Mouse (Mus musculus): Measurements from ENCODE around the gene Taar8c. TPM values are rescaled to one million over a fixed set of nuclear protein-coding genes. Genes with fewer than 3 reads are reported as not detected.
A peak's percentile ranks its signal among the peaks of the same experiment; 100 is the strongest.
"Not testable (repeated sequence)": the region's sequence is repeated elsewhere in the genome, so short reads cannot be mapped to it uniquely, and the experiment has no call there.

Taar8c gene
- polyA plus RNA-seq (2015; fragmentation: Nextera tagmentation; extraction: Ambion mirVana) = not detected in 2 replicates

- H3K9me3 ChIP-seq (ENCODE audit: control insufficient read depth, low read length); H3K4me2 ChIP-seq (replicated peaks; ENCODE audit: low read depth); DNase-seq (ENCODE audit: low spot score); H3K4me1 ChIP-seq (replicated peaks; ENCODE audit: control insufficient read depth, insufficient read depth); H3K27me3 ChIP-seq (ENCODE audit: control insufficient read depth, insufficient read depth, low read length); H3K27ac ChIP-seq (replicated peaks); ATAC-seq (ENCODE audit: low FRiP score, low TSS enrichment); H3K36me3 ChIP-seq (ENCODE audit: control insufficient read depth, insufficient read depth, low read length); H3K4me3 ChIP-seq (ENCODE audit: low read depth, low read length); H3K9ac ChIP-seq (ENCODE audit: low read length): not testable (repeated sequence)
- 81% methylated on average over 1 of the region's 3 CpGs for WGBS
These were observed at the start of gene Taar8c for GRCm38 (mm10) chr10:24101812-24102211. Taar8c (minus strand) TSS chr10:24101912.

- Histone ChIP-seq H3K36me3 (ENCODE audit: control insufficient read depth, insufficient read depth, low read length) (0 out of 2 replicates have a peak, but pooled peaks cover 2% of the 10 kb centered on the region), H3K4me1 (replicated peaks; ENCODE audit: control insufficient read depth, insufficient read depth) (no peaks in the 10 kb centered on the region), H3K27ac (replicated peaks) (no peak overlapping the region), H3K9ac (ENCODE audit: low read length) (peak overlapping the region; percentile 81; the same call in 1 of the 2 replicates), H3K9me3 (ENCODE audit: control insufficient read depth, low read length) (no peaks in the 10 kb centered on the region), H3K27me3 (ENCODE audit: control insufficient read depth, insufficient read depth, low read length) (no peaks in the 10 kb centered on the region), H3K4me3 (ENCODE audit: low read depth, low read length) (peak overlapping the region; percentile 93), H3K4me2 (replicated peaks; ENCODE audit: low read depth) (peak overlapping the region; percentile 66)
- DNase-seq (ENCODE audit: low spot score) = no peak
- TF ChIP-seq CTCF (IDR thresholded peaks at IDR 0.05; ENCODE audit: low read depth) = no peak
- no peak for TF ChIP-seq EP300 (optimal IDR thresholded peaks at IDR 0.05)
- 30% methylated on average over 7 of the region's 7 CpGs for WGBS
- no peak for ATAC-seq (ENCODE audit: low FRiP score, low TSS enrichment)
These were observed 48.4 kb upstream of the Taar8c start for GRCm38 (mm10) chr10:24150086-24150485.

- peak; percentile 95 for ATAC-seq (ENCODE audit: low FRiP score, low TSS enrichment)
- TF ChIP-seq EP300 (optimal IDR thresholded peaks at IDR 0.05) (no peak), CTCF (IDR thresholded peaks at IDR 0.05; ENCODE audit: low read depth) (no peak)
These were observed 47.5 kb upstream of the Taar8c start, which contains the start of gene Stx7 for GRCm38 (mm10) chr10:24149135-24149781. Stx7 (plus strand) TSS chr10:24149302.

GRCm38 (mm10) chr10:24142735-24143134 lies 41.0 kb upstream of the Taar8c start:
- WGBS = 68% methylated on average over 3 of the region's 3 CpGs
- Histone ChIP-seq H3K36me3 (ENCODE audit: control insufficient read depth, insufficient read depth, low read length) (no peaks in the 10 kb centered on the region), H3K9me3 (ENCODE audit: control insufficient read depth, low read length) (no peaks in the 10 kb centered on the region), H3K4me2 (replicated peaks; ENCODE audit: low read depth) (no peak overlapping the region), H3K4me3 (ENCODE audit: low read depth, low read length) (no peak overlapping the region), H3K27me3 (ENCODE audit: control insufficient read depth, insufficient read depth, low read length) (no peaks in the 10 kb centered on the region), H3K9ac (ENCODE audit: low read length) (no peak overlapping the region), H3K27ac (replicated peaks) (no peak overlapping the region), H3K4me1 (replicated peaks; ENCODE audit: control insufficient read depth, insufficient read depth) (no peaks in the 10 kb centered on the region)
- no peak for ATAC-seq (ENCODE audit: low FRiP score, low TSS enrichment)
- TF ChIP-seq CTCF (IDR thresholded peaks at IDR 0.05; ENCODE audit: low read depth) (no peak), EP300 (optimal IDR thresholded peaks at IDR 0.05) (no peak)
- DNase-seq (ENCODE audit: low spot score) = no peak

More at GRCm38 (mm10) chr10:24149135-24149781, 47.5 kb upstream of the Taar8c start, which contains the start of gene Stx7:
- H3K4me3 ChIP-seq (ENCODE audit: low read depth, low read length) = peak within 1 kb of the TSS; percentile 93
- H3K36me3 ChIP-seq (ENCODE audit: control insufficient read depth, insufficient read depth, low read length) = 0 out of 2 replicates have a peak, but pooled peaks cover 2% of the 10 kb centered on the region
- H3K4me1 ChIP-seq (replicated peaks; ENCODE audit: control insufficient read depth, insufficient read depth) = no peaks in the 10 kb centered on the region
- H3K4me2 ChIP-seq (replicated peaks; ENCODE audit: low read depth) = peak within 1 kb of the TSS; percentile 66
- under 1% methylated on average over 43 of the region's 45 CpGs for WGBS
- H3K27me3 ChIP-seq (ENCODE audit: control insufficient read depth, insufficient read depth, low read length) = no peaks in the 10 kb centered on the region
- peak within 1 kb of the TSS; percentile 83 for H3K27ac ChIP-seq (replicated peaks)
- peak within 1 kb of the TSS; percentile 81 for H3K9ac ChIP-seq (ENCODE audit: low read length)
- DNase-seq (ENCODE audit: low spot score) = peak; percentile 94
- no peaks in the 10 kb centered on the region for H3K9me3 ChIP-seq (ENCODE audit: control insufficient read depth, low read length)

GRCm38 (mm10) chr10:24138623-24139261 lies 37.0 kb upstream of the Taar8c start:
- Histone ChIP-seq H3K27ac (replicated peaks) (no peak overlapping the region), H3K27me3 (ENCODE audit: control insufficient read depth, insufficient read depth, low read length) (no peaks in the 10 kb centered on the region), H3K36me3 (ENCODE audit: control insufficient read depth, insufficient read depth, low read length) (no peaks in the 10 kb centered on the region), H3K4me1 (replicated peaks; ENCODE audit: control insufficient read depth, insufficient read depth) (no peaks in the 10 kb centered on the region), H3K4me2 (replicated peaks; ENCODE audit: low read depth) (no peak overlapping the region), H3K4me3 (ENCODE audit: low read depth, low read length) (no peak overlapping the region), H3K9me3 (ENCODE audit: control insufficient read depth, low read length) (no peaks in the 10 kb centered on the region), H3K9ac (ENCODE audit: low read length) (no peak overlapping the region)
- ATAC-seq (ENCODE audit: low FRiP score, low TSS enrichment) (no peak), DNase-seq (ENCODE audit: low spot score) (no peak)
- no peak for TF ChIP-seq EP300 (optimal IDR thresholded peaks at IDR 0.05)
- TF ChIP-seq CTCF (IDR thresholded peaks at IDR 0.05; ENCODE audit: low read depth) = no peak
- WGBS = 63% methylated on average over 2 of the region's 2 CpGs
